Mouse (Mus musculus) liver, embryonic 16.5 days (tissue): ENCODE results near the gene Tex14. TPM values are rescaled to one million over a fixed set of nuclear protein-coding genes. Genes with fewer than 3 reads are reported as not detected.
"Not testable (repeated sequence)": the region's sequence is repeated elsewhere in the genome, so short reads cannot be mapped to it uniquely, and the experiment has no call there.

Experiments used
- ATAC-seq: fragments of 200-750 bp; cut with Nextera tagmentation; 2 replicates; pipeline ENCODE4 v1.8.0; 2017; ENCODE audit warnings: low read depth, mild to moderate bottlenecking, moderate number of reproducible peaks, moderate library complexity
- H3K27ac ChIP-seq: fragments of 300-500 bp; sonication (generic); 2 replicates; pipeline ENCODE4 v1.5.1; 2014; ENCODE audit warnings: mild to moderate bottlenecking, low read length
- H3K27me3 ChIP-seq: fragments of 300-500 bp; sonication (generic); 2 replicates; pipeline ENCODE4 v1.6.1; 2014; ENCODE audit warnings: low read depth, low read length, mixed read lengths; ENCODE audit not compliant: control insufficient read depth, insufficient read depth
- H3K36me3 ChIP-seq: fragments of 300-500 bp; sonication (generic); 2 replicates; pipeline ENCODE4 v1.6.1; 2014; ENCODE audit warnings: mild to moderate bottlenecking; ENCODE audit not compliant: control insufficient read depth, insufficient read depth
- H3K4me1 ChIP-seq: fragments of 300-500 bp; sonication (generic); 2 replicates; pipeline ENCODE4 v1.6.1; 2014; ENCODE audit warnings: low read depth, low read length, mixed read lengths; ENCODE audit not compliant: control insufficient read depth
- H3K4me2 ChIP-seq: fragments of 300-500 bp; sonication (generic); 2 replicates; pipeline ENCODE4 v1.6.1; 2014; ENCODE audit warnings: low read depth, low read length, mixed read lengths
- H3K4me3 ChIP-seq: fragments of 300-500 bp; sonication (generic); 2 replicates; pipeline ENCODE4 v1.5.1; 2014; ENCODE audit warnings: low read depth, mild to moderate bottlenecking, low read length
- H3K9ac ChIP-seq: fragments of 300-500 bp; sonication (generic); 2 replicates; pipeline ENCODE4 v1.6.1; 2014; ENCODE audit warnings: low read depth, low read length
- H3K9me3 ChIP-seq: fragments of 300-500 bp; sonication (generic); replicated peaks from 2 replicates; pipeline ENCODE4 v1.6.1; 2016; ENCODE audit warnings: low read length; ENCODE audit not compliant: control insufficient read depth
- WGBS: fragments of 180-500 bp; shearing (Covaris S2); extraction: QIAGEN DNeasy Blood & Tissue Kit; methylation state at CpG from one replicate; pipeline ENCODE4 v1.1.7; 2014; ENCODE audit not compliant: insufficient replicate concordance; 5-methylcytosine and 5-hydroxymethylcytosine counted together
- polyA plus RNA-seq: library from polyadenylated mRNA; unstranded; fragments of >200 nt; fragmentation: Nextera tagmentation; extraction: Ambion mirVana; gene quantifications from 2 replicates; pipeline ENCODE4 v1.2.1, GENCODE M21; 2015

The Tex14 gene
- polyA plus RNA-seq, 1 experiment from 2014 or later: 0.21 TPM

GRCm38 (mm10) chr11:87453216-87454034 is 48.6 kb downstream of the Tex14 start:
- no peak overlapping the region for H3K4me3 ChIP-seq
- H3K4me1 ChIP-seq: peaks cover 8% of the 10 kb centered on the region
- no peaks in the 10 kb centered on the region for H3K27me3 ChIP-seq
- no peak overlapping the region for H3K27ac ChIP-seq
- ATAC-seq: no peak
- no peaks in the 10 kb centered on the region for H3K36me3 ChIP-seq
- H3K9ac ChIP-seq: no peak overlapping the region
- no peak overlapping the region for H3K4me2 ChIP-seq
- no peaks in the 10 kb centered on the region for H3K9me3 ChIP-seq
- 13% methylated on average over 13 of the region's 13 CpGs for WGBS

- no peak overlapping the region for H3K4me3 ChIP-seq
- no peaks in the 10 kb centered on the region for H3K9me3 ChIP-seq
- no peaks in the 10 kb centered on the region for H3K36me3 ChIP-seq
- WGBS: 80% methylated on average over 2 of the region's 2 CpGs
- no peak overlapping the region for H3K27ac ChIP-seq
- H3K27me3 ChIP-seq: no peaks in the 10 kb centered on the region
- H3K4me1 ChIP-seq: peaks cover 8% of the 10 kb centered on the region
- ATAC-seq: no peak
- no peak overlapping the region for H3K9ac ChIP-seq
- no peak overlapping the region for H3K4me2 ChIP-seq
These were observed 49.3 kb downstream of the Tex14 start for GRCm38 (mm10) chr11:87454035-87454690.

- Histone ChIP-seq H3K36me3 (no peaks in the 10 kb centered on the region), H3K27ac (no peak overlapping the region), H3K27me3 (no peaks in the 10 kb centered on the region), H3K4me2 (no peak overlapping the region), H3K4me3 (no peak overlapping the region), H3K9me3 (no peaks in the 10 kb centered on the region), H3K9ac (no peak overlapping the region), H3K4me1 (peaks cover 8% of the 10 kb centered on the region)
- 72% methylated on average over 5 of the region's 5 CpGs for WGBS
- ATAC-seq: no peak
These were observed 50.7 kb downstream of the Tex14 start for GRCm38 (mm10) chr11:87455573-87455972.

- peaks cover 8% of the 10 kb centered on the region for H3K4me1 ChIP-seq
- no peak for ATAC-seq
- H3K4me3 ChIP-seq: no peak overlapping the region
- H3K27me3 ChIP-seq: no peaks in the 10 kb centered on the region
- H3K36me3 ChIP-seq: no peaks in the 10 kb centered on the region
- H3K4me2 ChIP-seq: no peak overlapping the region
- no peak overlapping the region for H3K27ac ChIP-seq
- 74% methylated on average over 4 of the region's 4 CpGs for WGBS
- H3K9me3 ChIP-seq: no peaks in the 10 kb centered on the region
- no peak overlapping the region for H3K9ac ChIP-seq
These were observed 51.1 kb downstream of the Tex14 start for GRCm38 (mm10) chr11:87455984-87456383.

GRCm38 (mm10) chr11:87460566-87460965 is 55.7 kb downstream of the Tex14 start:
- Histone ChIP-seq H3K4me2 (no peak overlapping the region), H3K36me3 (no peaks in the 10 kb centered on the region)

GRCm38 (mm10) chr11:87461780-87462460 is 57.1 kb downstream of the Tex14 start:
- H3K9ac ChIP-seq: peak overlapping the region; percentile 41; the same call in 1 of the 2 replicates
- under 1% methylated on average over 20 of the region's 58 CpGs for WGBS
- H3K27ac ChIP-seq: peak overlapping the region; percentile 21; the same call in 1 of the 2 replicates
- H3K4me2 ChIP-seq: peak overlapping the region; percentile 61
- not testable (repeated sequence) for H3K9me3 ChIP-seq, H3K27me3 ChIP-seq, H3K36me3 ChIP-seq
- ATAC-seq: peak; percentile 97
- H3K4me3 ChIP-seq: peak overlapping the region; percentile 18
- peaks cover 16% of the 10 kb centered on the region for H3K4me1 ChIP-seq

More at GRCm38 (mm10) chr11:87460566-87460965, 55.7 kb downstream of the Tex14 start:
- peaks cover 10% of the 10 kb centered on the region for H3K4me1 ChIP-seq
- H3K9me3 ChIP-seq: no peaks in the 10 kb centered on the region
- 77% methylated on average over 6 of the region's 6 CpGs for WGBS
- H3K27me3 ChIP-seq: no peaks in the 10 kb centered on the region
- ATAC-seq: no peak
- H3K27ac ChIP-seq: no peak overlapping the region
- no peak overlapping the region for H3K9ac ChIP-seq
- no peak overlapping the region for H3K4me3 ChIP-seq

GRCm38 (mm10) chr11:87462461-87463242 is 57.8 kb downstream of the Tex14 start:
- H3K9me3 ChIP-seq: no peaks in the 10 kb centered on the region
- H3K4me3 ChIP-seq: no peak overlapping the region
- H3K36me3 ChIP-seq: no peaks in the 10 kb centered on the region
- peak overlapping the region; percentile 85 for H3K27ac ChIP-seq
- H3K27me3 ChIP-seq: no peaks in the 10 kb centered on the region
- H3K4me2 ChIP-seq: no peak overlapping the region
- WGBS: 3% methylated on average over 9 of the region's 9 CpGs
- H3K4me1 ChIP-seq: peaks cover 18% of the 10 kb centered on the region
- no peak; the same call in 1 of the 2 replicates for ATAC-seq
- H3K9ac ChIP-seq: no peak overlapping the region

GRCm38 (mm10) chr11:87463243-87463540 is 58.3 kb downstream of the Tex14 start:
- ATAC-seq: no peak
- H3K4me2 ChIP-seq: no peak overlapping the region
- H3K27me3 ChIP-seq: no peaks in the 10 kb centered on the region
- H3K27ac ChIP-seq: peak overlapping the region; percentile 38; the same call in 1 of the 2 replicates
- 49% methylated on average over 5 of the region's 5 CpGs for WGBS
- H3K9ac ChIP-seq: no peak overlapping the region
- no peaks in the 10 kb centered on the region for H3K9me3 ChIP-seq
- H3K4me3 ChIP-seq: no peak overlapping the region
- H3K4me1 ChIP-seq: peaks cover 18% of the 10 kb centered on the region
- H3K36me3 ChIP-seq: no peaks in the 10 kb centered on the region
